Mouse (Mus musculus) megakaryocyte, embryonic 14.5 days (primary cell): Measurements from ENCODE around the gene Mark4.

ENCODE experiments used
- FLI1 ChIP-seq: IDR thresholded peaks from 2 replicates; pipeline ENCODE4 v1.6.1; 2012; ENCODE audit warnings: low read length, inconsistent platforms, mixed read lengths
- GATA1 ChIP-seq: IDR thresholded peaks from 3 replicates; pipeline ENCODE4 v1.6.1; 2012; ENCODE audit warnings: mixed read lengths, low read length, inconsistent platforms, borderline replicate concordance

- TF ChIP-seq GATA1 (no peak), FLI1 (no peak)
Observed at GRCm38 (mm10) chr7:19375368-19375767, 83.3 kb downstream of the Mark4 start.
